Mouse (Mus musculus): Measurements from ENCODE around the gene Slc38a2.

The Slc38a2 gene

DNA sequence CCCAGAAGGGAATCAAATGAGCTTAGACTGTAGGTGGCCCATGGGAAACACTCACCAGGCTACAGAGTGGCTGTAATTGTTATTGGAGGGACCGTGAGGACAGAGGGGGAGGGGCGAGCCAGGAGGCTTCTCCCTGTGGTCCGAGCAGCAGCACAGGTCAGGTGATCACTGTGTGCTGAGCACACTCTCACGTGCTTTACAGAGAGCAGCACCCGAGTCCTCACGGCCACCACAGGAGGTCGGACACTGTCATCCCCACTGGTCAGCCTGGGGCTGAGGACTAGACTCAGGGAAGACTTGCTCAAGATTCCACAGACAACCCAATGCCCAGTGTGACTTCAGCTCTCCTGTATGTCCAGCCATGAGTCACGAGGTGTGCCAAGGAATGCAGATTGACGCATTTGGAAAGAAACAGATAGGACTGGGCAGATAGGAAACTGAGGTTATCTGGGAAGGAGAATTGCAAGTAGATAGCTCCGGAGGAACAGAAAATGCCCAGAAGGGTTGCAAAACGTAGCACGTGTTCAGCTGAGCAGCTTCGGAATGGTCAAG lies 38.9 kb downstream of the Slc38a2 start:
- no peak for DNase-seq

DNA sequence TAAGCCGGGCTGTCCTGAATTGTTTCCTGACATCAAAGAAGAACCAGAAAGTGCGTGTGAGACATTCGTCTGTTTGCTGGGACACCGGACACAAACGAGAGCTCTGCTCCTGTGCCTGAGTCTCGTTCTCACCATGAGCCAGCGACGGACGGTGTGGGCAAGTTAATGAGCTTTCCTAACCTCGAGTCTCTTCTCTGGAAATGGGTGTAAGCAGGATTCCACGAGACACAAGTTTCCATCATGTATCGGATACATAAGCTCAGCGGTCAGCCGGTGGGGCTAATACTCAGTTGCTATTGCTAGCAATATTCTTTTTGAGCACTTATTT lies 41.3 kb downstream of the Slc38a2 start:
- no peak for DNase-seq

DNA sequence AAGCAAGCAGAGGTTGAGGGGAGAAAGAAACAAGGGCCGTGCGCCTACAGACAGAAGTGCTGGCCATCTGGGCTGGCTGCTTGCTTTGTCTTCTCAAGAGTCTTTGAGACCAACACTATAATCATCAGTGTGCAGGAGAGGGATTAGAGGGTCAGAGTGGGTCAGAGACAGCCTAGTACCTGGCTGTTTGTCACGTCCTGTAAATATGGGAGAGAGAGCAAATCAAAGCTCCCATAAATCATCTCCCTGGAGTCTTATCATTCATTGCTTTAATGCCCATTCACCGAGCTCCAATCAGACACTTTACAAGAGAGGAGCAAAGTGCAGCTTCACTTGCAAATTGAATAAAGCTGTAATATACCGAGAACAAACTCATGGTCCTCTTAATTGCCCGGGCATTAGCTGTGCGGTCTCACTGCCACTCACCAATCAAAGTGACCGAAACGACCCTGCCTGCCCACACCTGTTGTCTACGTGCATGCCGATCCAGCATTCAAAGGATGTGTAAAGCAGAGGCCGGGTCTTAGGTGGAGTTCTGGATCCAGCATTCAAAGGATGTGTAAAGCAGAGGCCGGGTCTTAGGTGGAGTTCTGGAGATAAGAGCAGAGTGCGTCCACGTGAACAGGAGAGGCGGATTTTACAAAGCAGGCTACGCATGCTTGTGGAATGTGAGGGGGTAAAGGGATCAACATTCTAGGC lies 41.8 kb downstream of the Slc38a2 start:
- DNase-seq = no peak

DNA sequence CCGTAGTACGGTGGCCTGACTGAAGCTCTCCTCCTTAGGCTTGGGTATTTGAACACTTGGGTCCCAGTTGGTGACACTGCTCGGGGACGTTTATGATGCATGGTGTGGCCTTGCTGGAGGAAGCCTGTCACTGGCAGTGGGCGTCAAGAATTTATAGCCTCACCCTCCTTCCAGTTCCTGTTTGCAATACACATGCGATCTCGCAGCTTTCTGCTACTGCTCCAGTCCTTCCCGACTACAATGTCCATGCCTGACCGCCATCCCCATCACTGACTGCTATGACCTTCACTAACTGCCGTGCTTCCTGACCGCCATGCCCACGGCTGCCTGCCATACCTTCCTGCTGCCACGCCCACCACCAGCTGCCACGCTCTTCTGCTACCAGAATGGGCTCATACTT lies 44.0 kb downstream of the Slc38a2 start:
- DNase-seq = no peak

DNA sequence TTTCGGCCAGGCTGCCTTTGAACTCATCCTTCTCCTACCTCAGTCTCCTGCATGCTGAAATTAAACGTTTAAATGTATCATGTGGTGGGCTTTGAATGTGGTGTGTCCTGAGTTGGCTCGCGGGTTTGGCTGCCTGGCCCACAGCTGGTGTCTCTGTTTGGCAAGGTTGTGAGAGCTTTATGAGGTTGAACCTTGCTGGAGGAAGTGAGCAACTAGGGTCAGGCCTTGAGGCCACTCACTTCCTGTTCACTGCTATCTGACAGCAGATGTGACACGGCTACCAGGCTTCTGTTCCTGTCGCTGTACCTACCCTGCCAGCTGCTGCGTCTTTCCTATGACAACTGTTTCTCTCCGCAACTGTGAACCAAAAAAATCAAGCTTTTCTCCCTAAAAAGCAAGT lies 44.8 kb downstream of the Slc38a2 start:
- no peak for DNase-seq

DNA sequence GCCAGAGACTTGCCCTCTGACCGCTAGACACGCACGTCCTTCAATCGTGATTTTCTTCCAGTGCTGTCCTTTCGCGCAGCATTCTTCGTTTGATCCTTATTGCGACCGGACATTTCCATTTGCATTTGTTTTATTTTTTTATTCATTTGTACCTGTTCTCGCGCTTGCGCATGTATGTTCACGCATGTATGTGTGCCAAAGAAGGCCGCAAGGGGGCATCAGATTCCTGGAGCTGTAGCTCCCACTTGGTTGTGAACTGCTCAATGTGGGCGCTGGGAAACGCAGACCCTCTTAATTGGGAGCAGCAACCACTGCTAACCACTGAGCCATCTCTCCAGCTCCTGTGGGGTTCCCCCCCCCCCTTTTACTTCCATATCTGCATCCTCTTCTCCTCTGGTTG lies 46.5 kb downstream of the Slc38a2 start:
- no peak for DNase-seq

DNA sequence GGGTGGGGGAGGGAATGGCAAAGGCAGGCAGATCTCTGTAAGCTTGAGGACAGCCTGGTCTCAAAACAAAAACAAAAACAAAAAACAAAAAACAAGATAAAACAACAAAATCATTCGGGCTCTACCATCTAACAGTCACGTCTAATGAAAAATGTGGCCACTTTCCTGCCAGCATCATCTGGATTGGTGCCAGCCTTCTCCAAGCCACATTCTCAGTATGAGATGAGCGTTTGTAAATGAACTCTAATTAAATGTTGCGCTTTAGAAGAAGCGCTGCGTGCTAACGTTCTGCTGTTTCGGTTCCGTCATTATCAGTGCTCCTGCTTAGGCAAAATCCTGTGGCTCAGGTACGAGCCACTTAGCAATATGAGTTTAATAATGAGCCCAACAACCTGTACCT lies 47.0 kb downstream of the Slc38a2 start:
- no peak for DNase-seq

DNA sequence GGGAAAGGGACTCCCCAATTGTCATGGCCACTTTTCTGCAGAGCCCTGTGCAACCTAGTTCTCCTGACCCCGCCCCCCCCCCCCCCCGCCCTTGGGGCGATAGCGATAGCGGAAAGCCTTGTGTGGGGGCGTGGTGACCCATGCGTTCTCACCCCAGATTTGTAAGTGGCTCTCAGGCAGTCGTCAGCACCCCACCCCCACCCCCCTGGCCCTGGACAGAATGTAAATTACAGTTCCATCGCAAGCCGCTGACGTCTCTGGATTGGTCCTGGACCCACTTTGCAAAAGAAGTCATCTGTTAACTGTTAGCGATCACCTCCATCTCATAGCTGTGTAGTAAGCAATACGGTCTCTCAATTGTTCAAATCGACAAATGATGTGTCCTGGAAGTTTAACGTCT lies 52.2 kb downstream of the Slc38a2 start:
- no peak for DNase-seq

DNA sequence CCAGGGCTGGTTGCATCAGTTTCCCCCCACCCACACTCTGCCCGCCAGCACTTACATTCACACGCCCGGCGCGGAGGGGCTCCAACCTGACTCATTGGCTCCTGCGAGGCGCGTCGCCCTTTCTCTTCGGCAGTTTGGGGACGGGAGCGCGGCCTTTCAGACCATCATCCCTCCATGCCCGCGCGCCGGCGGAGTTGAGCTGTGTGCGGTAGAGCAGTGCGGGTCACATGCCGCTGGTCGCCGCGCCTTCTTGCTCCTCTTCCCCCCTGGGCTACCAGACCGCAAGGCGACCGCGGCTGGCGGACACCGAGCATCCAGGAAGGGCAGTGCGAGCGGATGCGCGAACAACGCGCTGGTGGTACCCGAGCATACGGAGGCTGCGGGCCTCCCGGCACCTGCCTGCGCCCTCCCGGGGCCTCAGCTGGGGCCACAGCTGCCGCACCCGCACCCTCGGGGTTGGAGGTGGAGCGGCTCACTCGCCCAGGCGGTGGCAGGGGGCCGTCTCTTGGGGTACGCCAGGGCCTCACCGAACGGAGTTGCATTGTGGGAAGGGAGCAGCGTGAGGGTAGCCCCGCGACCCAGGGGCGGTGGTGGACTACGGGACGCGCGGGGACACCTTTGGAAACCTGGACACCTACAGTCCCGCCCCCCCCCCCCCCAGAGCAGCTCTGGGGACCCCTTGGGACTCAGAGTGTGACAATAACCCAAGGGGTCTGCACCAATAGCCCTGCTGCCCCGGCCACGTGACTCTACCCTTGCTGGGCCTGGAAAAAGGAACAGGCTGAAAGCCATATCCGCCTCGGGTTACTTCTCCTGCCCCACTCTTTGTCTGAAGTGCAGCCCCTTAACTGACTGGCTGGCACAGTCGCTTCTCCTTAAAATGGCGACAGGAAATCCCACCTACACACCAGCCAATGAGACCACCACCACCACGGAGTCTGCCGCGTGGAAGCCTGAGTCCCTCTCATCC lies 56.8 kb downstream of the Slc38a2 start, which contains the start of gene Slc38a1:
Gene Slc38a1, minus strand, starts transcription at position 478 of the 970 bp plus-strand sequence.
- DNase-seq = peak; percentile 29

DNA sequence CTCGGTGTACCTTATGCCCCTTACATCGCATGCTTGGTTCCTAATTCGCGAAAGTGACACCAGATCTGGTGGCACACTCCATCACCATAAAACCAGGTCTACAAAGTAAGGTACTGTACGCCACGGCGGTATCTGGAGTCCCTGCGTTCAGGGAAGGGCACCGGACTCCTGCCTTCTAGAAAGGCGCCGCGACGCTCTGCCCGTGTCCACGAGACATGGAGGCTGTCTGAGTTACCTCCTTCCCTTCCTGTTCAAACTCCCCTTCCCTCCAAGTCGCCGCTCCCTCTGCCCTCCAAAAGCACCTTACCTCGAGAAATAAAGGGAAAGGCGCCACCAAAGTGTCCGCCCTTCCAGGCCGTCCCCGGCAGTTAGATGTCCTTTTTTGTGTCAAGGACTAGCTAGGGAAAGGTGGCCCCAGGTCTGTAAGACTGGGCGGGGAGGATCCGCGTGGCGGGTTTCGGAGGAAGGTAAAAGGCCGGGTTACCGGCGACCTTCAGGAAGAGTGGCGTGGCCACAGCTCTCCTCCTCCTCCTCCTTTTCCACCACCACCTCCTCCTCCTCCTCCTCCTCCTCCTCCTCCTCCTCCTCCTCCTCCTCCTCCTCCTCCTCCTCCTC lies 57.6 kb downstream of the Slc38a2 start:
- DNase-seq = no peak

DNA sequence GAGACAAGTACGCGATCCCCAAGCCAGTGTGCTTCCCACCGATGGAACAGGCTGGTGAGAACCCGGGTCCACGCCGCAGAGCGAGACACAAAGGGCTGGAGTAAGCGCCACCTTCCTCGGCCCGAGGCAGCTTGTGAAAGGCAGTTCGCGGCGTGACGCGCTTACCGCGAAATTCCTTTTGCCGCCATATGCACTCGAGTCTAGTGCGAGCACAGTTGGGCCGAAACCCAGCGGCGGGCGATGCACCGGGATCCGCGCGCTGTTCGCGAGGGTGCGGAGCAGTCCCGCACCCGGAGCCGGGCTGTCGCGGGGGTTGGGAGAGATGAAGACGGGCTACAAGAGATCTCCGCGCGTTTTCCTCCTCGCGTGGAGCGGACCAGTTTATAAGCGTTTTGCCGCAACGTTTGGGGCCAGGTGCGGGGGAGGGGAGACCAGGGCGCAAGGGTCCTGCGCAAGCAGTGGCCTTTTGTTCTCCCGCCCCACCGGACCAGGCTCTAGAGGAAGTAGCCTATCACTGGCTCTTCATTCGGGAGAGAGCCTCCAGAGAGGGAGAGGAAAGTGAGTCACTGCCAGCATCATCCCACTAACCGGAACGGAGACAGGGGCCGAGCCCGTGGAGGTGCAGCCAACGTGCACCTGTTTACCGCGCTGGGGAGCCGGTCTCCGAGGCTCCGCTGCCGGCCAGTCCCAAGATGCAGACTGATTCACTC lies 58.3 kb downstream of the Slc38a2 start:
- DNase-seq = peak; percentile 37

DNA sequence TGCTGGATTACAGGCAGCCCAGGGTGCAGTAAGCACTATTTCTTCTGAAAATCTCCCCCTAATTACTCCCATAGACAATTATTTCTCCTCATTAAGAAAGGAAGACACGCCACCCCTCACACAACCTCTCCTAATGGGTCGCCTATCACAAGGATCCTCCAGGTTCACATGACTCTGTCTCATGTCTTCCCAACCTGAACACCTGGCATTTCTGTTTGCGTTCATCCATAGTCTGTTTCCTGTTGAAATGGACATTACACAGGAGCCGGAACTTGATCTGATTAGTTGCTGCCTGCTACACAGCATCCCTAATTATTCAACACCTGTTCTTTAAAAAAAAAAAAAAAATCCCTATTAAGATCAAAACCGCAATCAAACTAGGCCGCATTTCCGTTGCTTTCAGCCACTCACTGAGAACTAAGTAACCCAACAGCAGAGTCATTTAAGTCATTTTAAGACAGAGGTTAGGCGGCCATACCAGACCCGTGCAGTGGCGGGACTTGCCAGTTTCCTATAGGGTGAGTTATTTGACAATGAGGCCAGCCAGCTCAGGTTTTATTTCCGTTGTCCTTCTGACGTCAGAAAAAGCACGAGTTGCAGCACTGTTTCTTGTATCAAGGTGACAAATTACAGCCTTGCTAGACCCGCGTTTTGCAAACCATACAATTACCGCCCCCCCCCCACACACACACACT lies 59.1 kb downstream of the Slc38a2 start:
- DNase-seq = no peak

DNA sequence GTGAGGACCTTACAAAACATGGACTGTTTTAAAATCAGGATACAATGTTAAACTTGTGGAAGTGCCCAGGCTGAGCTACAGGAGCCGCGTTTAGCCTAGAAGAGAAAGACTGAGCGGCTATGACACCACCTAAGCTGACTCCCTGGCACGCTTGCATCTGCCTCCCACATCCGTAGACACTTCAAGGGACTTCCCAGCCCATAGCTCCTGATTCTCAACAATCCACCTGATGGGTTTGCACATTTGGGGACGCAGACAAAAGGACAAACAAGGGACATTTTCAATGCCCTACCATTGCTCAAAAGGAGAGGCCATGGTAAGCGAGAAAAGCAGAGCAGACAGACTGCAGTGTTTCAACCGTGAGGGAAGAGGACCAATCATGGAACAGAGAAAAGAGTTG lies 59.9 kb downstream of the Slc38a2 start:
- DNase-seq = no peak

DNA sequence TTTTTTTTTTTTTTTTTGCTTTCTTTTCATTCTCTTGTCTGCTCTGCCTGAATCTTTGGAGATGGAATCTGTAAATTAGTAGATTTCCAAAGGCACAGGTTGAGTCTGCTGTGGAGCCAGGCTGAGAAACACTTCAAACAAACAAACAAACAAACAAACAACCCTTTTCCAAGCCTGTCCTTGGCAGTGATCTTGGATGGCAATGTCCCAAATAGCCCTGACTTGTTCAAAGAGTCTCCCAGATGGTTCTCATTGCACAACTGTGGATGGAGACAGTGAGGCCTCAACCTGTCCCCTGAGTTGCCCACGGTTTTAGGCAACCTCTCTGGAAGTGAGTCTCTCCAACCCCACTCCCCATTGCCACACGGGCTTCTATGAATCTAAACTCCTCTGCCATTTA lies 60.9 kb downstream of the Slc38a2 start:
- no peak for DNase-seq

DNA sequence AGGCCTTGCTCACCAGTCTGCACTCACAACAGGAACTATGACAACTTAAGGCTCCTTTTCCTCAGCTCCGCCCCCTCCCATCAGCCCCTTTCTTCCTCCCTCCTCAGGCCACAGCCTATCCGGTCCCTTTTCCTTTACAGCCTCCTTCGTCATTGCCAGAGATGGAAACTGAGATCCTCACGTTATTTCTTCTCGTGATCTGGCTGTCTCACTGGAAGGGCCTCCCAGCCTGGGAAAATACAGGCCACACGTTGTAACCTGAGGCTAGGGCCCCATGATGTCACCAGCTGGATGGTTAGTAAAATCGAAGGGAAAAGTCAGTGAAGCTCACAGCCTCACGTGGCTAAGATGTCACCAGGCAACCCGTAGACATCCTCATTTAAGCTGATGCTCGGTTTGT lies 61.4 kb downstream of the Slc38a2 start:
- peak; percentile 35 for DNase-seq
